Mouse (Mus musculus) T-helper 17 cell (primary cell): ENCODE results near the gene Ralgps2.

Experiments used
- in situ Hi-C, 2 experiments: fragments of 300-600 bp; cut with MboI, MseI; formaldehyde crosslinking; loops; 1 replicate in 1 of 2; 2 replicates in 1 of 2; pipeline ENCODE4 v1.15.1; 2025; ENCODE audit warnings: high pct_unique_total_duplicates in 2 of 2

Ralgps2 gene

DNA sequence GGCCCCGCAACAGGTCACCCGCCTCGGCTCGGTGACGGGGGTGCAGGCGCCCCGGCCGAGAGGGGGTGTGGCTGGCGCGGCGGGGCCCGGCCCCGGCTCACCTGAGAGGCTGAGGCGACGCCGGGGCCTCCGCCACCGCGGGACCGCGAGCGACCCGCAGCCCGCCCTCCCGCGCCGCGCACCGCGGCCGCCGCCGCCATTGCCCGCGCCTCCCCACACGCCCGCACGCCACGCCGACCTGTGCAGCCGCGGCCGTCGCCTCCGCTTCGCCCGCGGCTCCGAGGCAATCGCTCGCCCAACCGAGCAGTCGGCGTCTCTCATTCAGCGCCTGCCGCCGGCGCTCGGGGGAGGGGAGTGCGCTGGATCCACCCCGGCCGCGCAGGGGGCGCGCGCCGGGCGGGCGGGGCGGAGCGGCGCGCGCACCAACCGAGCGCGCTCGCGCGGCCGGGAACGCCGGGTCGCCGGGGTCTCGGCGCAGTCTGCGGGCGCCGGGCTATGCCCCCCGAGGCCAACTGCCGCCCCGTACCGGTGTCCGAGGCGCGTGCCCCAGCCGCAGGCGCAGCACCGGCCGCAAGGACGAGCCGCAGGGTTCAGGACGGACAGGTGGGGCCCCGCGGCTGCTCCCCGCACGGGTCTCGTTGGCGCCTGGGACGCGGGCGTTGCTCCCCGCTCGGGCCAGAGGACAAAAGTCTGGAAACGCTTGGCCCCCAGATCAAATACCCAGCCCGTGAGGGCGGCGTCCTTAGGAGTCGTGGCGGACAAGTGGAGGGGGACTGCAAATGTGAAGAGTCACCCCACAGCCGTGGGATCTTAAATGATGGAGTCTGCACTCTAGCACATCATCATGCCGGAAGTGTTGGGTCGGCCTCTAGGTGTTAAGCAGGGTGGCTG is at the start of gene Ralgps2:
Gene Ralgps2 (minus strand): TSS at position 376 of the 891 bp plus-strand sequence.
- in situ Hi-C loops, result no loop called here

DNA sequence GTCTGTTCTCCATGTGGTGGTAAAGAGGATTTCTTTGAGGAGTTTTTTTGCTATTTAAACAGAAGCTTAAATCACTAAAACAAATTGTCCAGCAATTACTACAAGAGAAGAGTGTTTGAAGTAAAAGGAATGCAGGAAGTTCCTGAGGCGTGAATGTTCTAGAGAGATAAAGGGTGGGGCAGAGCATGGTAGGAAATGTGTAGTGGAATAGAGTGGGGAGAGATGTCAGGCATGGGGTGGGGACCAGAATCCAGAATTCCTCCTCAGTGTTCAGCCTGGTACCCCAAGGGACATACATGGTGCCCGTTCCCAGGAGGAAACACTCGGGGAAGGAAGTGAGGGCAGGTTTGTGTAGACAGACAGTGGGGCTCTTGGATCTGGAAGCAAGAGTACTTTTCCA is 48.1 kb upstream of the Ralgps2 start:
- in situ Hi-C loops, result no loop called here

DNA sequence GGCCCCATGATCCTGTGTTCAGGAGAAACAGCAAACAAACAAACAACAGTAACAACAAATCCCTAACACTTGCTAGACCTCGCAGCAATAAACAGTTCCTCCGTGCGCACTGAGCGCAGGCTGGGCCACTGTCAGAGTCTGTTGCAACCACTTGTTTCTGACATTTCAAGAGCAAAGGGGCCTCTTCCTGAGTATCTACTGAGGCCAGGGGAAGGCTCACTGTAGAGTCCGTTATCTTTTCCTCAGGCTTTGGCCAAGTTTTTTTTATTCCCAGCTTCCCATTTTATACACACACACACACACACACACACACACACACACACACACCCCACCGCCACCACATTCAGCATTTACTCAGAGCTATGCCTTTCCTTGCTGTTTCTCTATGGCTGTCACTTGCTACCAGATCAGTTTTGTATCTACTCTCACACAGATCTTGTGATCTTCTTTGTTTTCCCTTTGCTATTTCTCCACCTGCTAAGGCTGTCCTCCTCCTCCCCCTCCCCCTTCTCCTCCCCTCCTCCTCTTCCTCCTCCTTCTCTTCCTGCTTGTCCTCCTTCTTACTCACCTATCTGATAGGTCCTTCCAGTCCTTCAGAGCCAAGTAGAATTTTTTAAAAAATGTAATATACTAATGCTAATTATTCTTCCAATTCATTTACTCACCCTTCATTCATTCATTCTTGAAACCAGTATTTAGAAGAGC is 47.4 kb upstream of the Ralgps2 start:
- in situ Hi-C loops, result no loop called here

GRCm38 (mm10) chr1:156985657-156986640 is 46.5 kb upstream of the Ralgps2 start:
- in situ Hi-C loops, result no loop called here

- in situ Hi-C loops, result loop anchor here in 1 of 2 experiments (5.0 kb wide), 1 partner anchor 106 kb away; no protein-coding TSS in a partner anchor
Measured at GRCm38 (mm10) chr1:156983009-156983870, 43.8 kb upstream of the Ralgps2 start.

DNA sequence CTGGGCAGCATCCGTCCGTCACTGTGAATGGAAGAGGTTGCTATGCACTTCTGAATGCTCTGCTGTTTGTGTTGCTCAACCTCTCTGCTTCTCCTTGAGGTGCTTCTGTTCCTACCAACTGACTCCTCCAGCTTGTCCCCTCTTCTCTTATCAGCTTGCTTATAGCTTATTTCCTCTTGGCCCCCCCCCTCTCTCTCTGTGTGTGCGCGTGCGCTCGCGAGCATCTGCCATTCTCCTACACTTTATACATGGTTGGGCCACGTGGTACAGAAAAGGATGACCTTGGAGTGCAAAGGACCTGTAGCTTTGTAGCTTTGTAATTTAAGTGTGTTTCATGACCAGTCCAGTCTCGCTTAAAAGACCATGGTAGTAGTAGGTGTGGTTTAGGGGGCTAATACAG is 42.5 kb upstream of the Ralgps2 start:
- in situ Hi-C loops, result loop anchor here in 1 of 2 experiments (5.0 kb wide), 1 partner anchor 105 kb away; no protein-coding TSS in a partner anchor

DNA sequence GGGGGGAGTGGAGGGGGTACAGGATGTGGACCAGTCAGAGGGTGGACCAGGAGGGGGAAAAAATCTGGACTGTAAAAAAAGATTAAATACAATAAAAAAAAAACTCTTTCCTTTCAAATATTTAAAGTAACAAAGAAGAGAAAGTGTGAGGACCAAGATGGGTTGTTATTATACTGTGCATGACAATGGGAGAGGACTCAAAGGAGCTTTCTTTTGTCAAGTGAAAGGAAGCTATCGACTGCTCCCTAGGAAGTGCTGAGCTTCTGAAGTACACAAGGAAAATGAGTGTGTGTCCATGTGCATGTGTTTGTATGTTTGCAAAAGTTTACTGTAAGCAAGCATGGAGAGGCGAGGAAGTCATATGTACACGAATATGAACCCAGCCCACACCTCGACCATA is 40.3 kb upstream of the Ralgps2 start:
- in situ Hi-C loops, result loop anchor here in 1 of 2 experiments (5.0 kb wide), 2 partner anchors 88 to 102 kb away; no protein-coding TSS in a partner anchor

- in situ Hi-C loops, result loop anchor here in 1 of 2 experiments (5.0 kb wide), 1 partner anchor 89 kb away; no protein-coding TSS in a partner anchor
Measured at GRCm38 (mm10) chr1:156978656-156979055, 39.2 kb upstream of the Ralgps2 start.

DNA sequence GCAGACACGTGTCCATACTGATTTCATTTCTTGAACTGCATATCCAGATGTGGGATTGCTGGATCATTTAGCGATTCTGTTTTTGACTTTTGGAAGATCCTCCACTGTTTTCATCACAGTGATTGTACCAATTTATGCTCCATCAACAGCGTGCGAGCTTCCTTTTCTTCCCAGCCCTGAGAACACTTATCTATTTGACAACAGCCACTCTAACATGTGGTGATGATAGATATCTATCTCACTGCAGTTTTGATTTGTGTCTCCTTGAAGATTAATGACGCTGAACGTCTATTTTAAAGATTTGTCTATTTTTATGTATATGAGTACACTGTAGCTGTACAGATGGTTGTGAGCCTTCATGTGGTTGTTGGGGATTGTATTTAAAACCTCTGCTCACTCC is 34.4 kb upstream of the Ralgps2 start:
- in situ Hi-C loops, result no loop called here

- in situ Hi-C loops, result no loop called here
Measured at GRCm38 (mm10) chr1:156972391-156972790, 33.0 kb upstream of the Ralgps2 start.

- in situ Hi-C loops, result no loop called here
Measured at GRCm38 (mm10) chr1:156971206-156971811, 31.9 kb upstream of the Ralgps2 start.

- in situ Hi-C loops, result no loop called here
Measured at GRCm38 (mm10) chr1:156970641-156971040, 31.2 kb upstream of the Ralgps2 start.

- in situ Hi-C loops, result no loop called here
Measured at GRCm38 (mm10) chr1:156968107-156968506, 28.7 kb upstream of the Ralgps2 start.

- in situ Hi-C loops, result no loop called here
Measured at GRCm38 (mm10) chr1:156964586-156964932, 25.1 kb upstream of the Ralgps2 start.

- in situ Hi-C loops, result no loop called here
Measured at GRCm38 (mm10) chr1:156963871-156964585, 24.6 kb upstream of the Ralgps2 start.

DNA sequence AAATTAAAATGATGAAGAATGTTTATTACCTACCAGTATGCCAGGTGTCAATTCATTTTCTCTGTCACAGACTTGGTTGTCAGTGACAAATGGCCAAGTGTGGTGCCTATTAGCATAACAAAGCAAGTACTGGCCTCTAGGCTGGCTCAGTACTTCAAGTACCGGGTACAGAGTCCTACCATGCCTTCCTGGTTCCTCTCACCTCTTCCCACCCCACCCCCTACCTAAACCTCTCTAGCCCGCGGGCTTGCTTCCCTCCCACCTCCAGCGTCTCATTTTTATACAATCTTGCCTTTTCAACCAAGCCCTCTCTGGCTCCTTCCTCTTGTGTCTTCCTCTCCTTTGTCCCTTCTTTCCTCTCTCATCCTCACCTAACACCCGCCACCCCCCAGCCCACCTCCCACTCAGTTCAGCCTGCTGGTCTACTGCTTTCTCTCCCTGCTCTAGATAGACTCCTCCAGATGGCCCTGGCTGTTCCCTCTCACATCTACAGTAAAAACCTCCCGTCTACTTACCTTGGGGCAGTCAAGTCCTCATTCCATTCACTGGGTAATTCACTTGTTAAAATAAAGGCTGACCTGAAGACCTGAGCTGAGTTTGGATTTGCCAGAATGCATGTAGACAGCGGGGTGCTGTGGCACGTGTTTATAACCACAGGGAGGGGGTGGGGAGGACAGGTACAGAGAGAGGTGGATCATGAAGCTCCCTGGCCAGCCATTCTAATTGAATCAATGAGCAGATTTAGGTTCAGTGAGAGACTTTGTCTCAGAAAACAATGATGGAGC is 22.2 kb upstream of the Ralgps2 start:
- in situ Hi-C loops, result no loop called here

- in situ Hi-C loops, result no loop called here
Measured at GRCm38 (mm10) chr1:156959004-156959403, 19.6 kb upstream of the Ralgps2 start.

DNA sequence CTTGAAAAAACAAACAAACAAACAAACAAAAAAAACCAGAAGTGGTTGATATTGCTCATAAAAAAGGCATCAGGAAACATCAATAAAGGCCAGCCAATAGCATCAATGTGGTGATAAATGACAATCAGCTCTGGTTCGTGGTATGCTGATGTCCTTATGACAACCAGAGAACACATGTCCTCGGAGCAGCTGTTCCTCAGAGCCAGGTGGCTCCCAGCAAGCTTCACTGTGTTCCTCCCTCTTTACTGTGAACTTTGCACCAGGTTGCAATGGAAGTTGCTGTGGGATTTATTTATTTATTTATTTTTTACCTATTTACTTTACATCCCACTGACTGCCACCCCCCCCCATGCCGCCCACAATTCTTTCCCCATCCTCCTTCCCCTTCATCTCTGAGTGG is 17.9 kb upstream of the Ralgps2 start:
- in situ Hi-C loops, result no loop called here
